16 mouse cellular contexts compared by ENCODE assay signal in the genomic region with DNA sequence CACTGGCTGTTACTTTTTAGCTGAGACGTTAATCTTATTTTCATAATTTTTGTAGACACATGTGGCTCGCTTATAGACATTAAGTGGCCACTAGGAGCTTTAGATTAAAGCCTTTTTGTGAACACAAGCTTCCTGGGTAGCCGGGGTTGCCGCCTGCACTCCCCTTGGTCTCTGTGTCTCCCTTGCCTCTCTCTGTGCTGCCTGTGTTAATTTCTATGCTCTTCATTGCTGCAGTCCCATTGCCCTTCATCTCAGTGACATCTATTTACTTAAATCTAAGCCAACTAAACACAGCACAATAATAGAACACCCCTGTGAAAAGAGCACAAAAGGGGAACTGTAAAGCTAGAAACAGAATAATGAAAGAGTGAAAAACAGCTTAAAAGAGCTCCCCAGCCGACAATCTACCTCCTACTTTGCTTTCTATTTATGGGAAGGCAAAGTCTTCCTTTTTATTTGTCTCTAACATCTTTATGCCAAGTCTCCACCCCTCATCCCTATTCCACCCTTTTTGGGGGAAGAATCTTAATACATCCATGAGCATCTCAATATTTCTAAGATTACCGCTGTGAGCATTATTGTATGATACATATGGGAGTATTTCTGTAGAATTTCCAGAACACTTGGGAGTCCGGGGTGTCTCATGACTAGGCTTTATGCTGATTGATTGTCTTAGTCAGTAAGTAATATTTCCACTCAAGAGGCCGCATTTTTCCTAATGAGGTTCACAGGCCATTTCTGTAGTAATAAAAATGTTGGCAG.
DNase-seq lines count a peak whose midpoint lies in the region; ATAC-seq and TF ChIP-seq lines count a peak whose summit lies in the region.
"Had no signal": no experiment of that assay in that cellular context is flagged by ENCODE, and none has a peak within 500 bp of the region (broad histone marks: within the 10 kb centered on the region; RNA-seq: fewer than 3 reads in every experiment).

No protein-coding gene starts in this region.

- H3K36me3 ChIP-seq in hindbrain, embryonic 12.5 days, result no peaks in the 10 kb centered on the region; the same call in 1 of the 2 replicates
- no peaks in the 10 kb centered on the region for H3K36me3 ChIP-seq in hindbrain, embryonic 11.5 days (ENCODE audit: control insufficient read depth, insufficient read depth, low read length)
- 0 out of 2 replicates have a peak, but pooled peaks cover 3% of the 10 kb centered on the region for H3K36me3 ChIP-seq in neural tube, embryonic 13.5 days
- no peaks in the 10 kb centered on the region; the same call in 1 of the 2 replicates for H3K36me3 ChIP-seq in midbrain, embryonic 14.5 days (ENCODE audit: control insufficient read depth, insufficient read depth, low read length)
- H3K36me3 ChIP-seq in stomach, postnatal 0 days (ENCODE audit: control insufficient read depth, insufficient read depth, low read length), result no peaks in the 10 kb centered on the region
- H3K36me3 ChIP-seq in thymus, adult 2 months (ENCODE audit: control insufficient read depth, insufficient read depth, low read length), result no peaks in the 10 kb centered on the region
- H3K36me3 ChIP-seq: limb, embryonic 12.5 days; liver, embryonic 15.5 days had no signal

- no peaks in the 10 kb centered on the region for H3K9me3 ChIP-seq in hindbrain, embryonic 12.5 days (replicated peaks)
- H3K9me3 ChIP-seq in hindbrain, embryonic 11.5 days (ENCODE audit: control insufficient read depth, low read length), result no peaks in the 10 kb centered on the region
- H3K9me3 ChIP-seq in neural tube, embryonic 13.5 days, result no peaks in the 10 kb centered on the region
- H3K9me3 ChIP-seq in midbrain, embryonic 14.5 days (ENCODE audit: control insufficient read depth, low read length), result no peaks in the 10 kb centered on the region
- H3K9me3 ChIP-seq in stomach, postnatal 0 days (ENCODE audit: control insufficient read depth, low read length), result no peaks in the 10 kb centered on the region
- H3K9me3 ChIP-seq: limb, embryonic 12.5 days; liver, embryonic 15.5 days had no signal

- DNase-seq in hindbrain, embryonic 11.5 days (ENCODE audit: low spot score), result no peak
- no peak for DNase-seq in neural tube, embryonic 10.5 days (ENCODE audit: extremely low spot score, low spot score)
- DNase-seq in midbrain, embryonic 14.5 days, result no peak
- no peak for DNase-seq in stomach, postnatal 0 days (ENCODE audit: low spot score)
- no peak for DNase-seq in thymus, adult 2 months
- DNase-seq: adrenal gland, postnatal 25 days; embryo, embryonic 11 days; gastrocnemius, postnatal 10 days; heart, postnatal 10 days; kidney, adult 9 months; thymus, adult 18-20 months had no signal

- H3K27ac ChIP-seq in hindbrain, embryonic 12.5 days, result peak overlapping the region; percentile 37; the same call in 1 of the 2 replicates
- no peak overlapping the region; the same call in 1 of the 2 replicates for H3K27ac ChIP-seq in hindbrain, embryonic 11.5 days (ENCODE audit: low read depth, low read length)
- H3K27ac ChIP-seq in neural tube, embryonic 13.5 days (replicated peaks), result peak overlapping the region; percentile 65
- peak overlapping the region; percentile 38; the same call in 1 of the 2 replicates for H3K27ac ChIP-seq in midbrain, embryonic 14.5 days (replicated peaks; ENCODE audit: low read depth, low read length)
- no peak overlapping the region for H3K27ac ChIP-seq in stomach, postnatal 0 days (replicated peaks)
- H3K27ac ChIP-seq in thymus, adult 2 months (ENCODE audit: control insufficient read depth, insufficient read depth, low read length), result no peak overlapping the region
- H3K27ac ChIP-seq: limb, embryonic 12.5 days; liver, embryonic 15.5 days had no signal

- no peak for TF ChIP-seq EP300 in stomach, postnatal 0 days (optimal IDR thresholded peaks at IDR 0.05)

- ATAC-seq in hindbrain, embryonic 12.5 days (ENCODE audit: low FRiP score), result no peak
- no peak for ATAC-seq in hindbrain, embryonic 11.5 days (ENCODE audit: low FRiP score)
- ATAC-seq in neural tube, embryonic 13.5 days (ENCODE audit: low read depth), result peak; percentile 71
- ATAC-seq in midbrain, embryonic 14.5 days (ENCODE audit: low FRiP score, low TSS enrichment), result no peak
- no peak for ATAC-seq in stomach, postnatal 0 days (ENCODE audit: low FRiP score, low TSS enrichment)
- ATAC-seq: lung, postnatal 0 days had no signal

- no peak overlapping the region for H3K4me3 ChIP-seq in hindbrain, embryonic 12.5 days
- no peak overlapping the region for H3K4me3 ChIP-seq in hindbrain, embryonic 11.5 days (ENCODE audit: low read depth, low read length)
- no peak overlapping the region for H3K4me3 ChIP-seq in neural tube, embryonic 13.5 days
- H3K4me3 ChIP-seq in midbrain, embryonic 14.5 days (replicated peaks; ENCODE audit: low read depth, low read length), result no peak overlapping the region
- no peak overlapping the region for H3K4me3 ChIP-seq in stomach, postnatal 0 days (ENCODE audit: low read depth, low read length)
- H3K4me3 ChIP-seq in thymus, adult 2 months (ENCODE audit: control insufficient read depth, insufficient read depth, low read length), result no peak overlapping the region
- H3K4me3 ChIP-seq: limb, embryonic 12.5 days; liver, embryonic 15.5 days had no signal

- no peaks in the 10 kb centered on the region for H3K27me3 ChIP-seq in hindbrain, embryonic 12.5 days
- H3K27me3 ChIP-seq in hindbrain, embryonic 11.5 days (ENCODE audit: control insufficient read depth, insufficient read depth, low read length), result no peaks in the 10 kb centered on the region
- H3K27me3 ChIP-seq in neural tube, embryonic 13.5 days, result no peaks in the 10 kb centered on the region
- H3K27me3 ChIP-seq in midbrain, embryonic 14.5 days (ENCODE audit: control insufficient read depth, insufficient read depth, low read length), result no peaks in the 10 kb centered on the region
- no peaks in the 10 kb centered on the region for H3K27me3 ChIP-seq in stomach, postnatal 0 days (ENCODE audit: control insufficient read depth, insufficient read depth, low read length)
- H3K27me3 ChIP-seq in thymus, adult 2 months (ENCODE audit: control insufficient read depth, insufficient read depth, low read length), result no peaks in the 10 kb centered on the region
- H3K27me3 ChIP-seq: limb, embryonic 12.5 days; liver, embryonic 15.5 days had no signal

- H3K9ac ChIP-seq in hindbrain, embryonic 12.5 days, result no peak overlapping the region
- H3K9ac ChIP-seq in hindbrain, embryonic 11.5 days (ENCODE audit: low read depth, low read length), result no peak overlapping the region
- H3K9ac ChIP-seq in neural tube, embryonic 13.5 days, result no peak overlapping the region
- H3K9ac ChIP-seq in midbrain, embryonic 14.5 days (replicated peaks; ENCODE audit: low read length), result no peak overlapping the region
- no peak overlapping the region for H3K9ac ChIP-seq in stomach, postnatal 0 days (ENCODE audit: low read length)
- H3K9ac ChIP-seq: limb, embryonic 12.5 days; liver, embryonic 15.5 days had no signal

- 49% methylated on average over 8 of the region's 8 CpGs for WGBS in hindbrain, embryonic 12.5 days
- WGBS in hindbrain, embryonic 11.5 days, result 61% methylated on average over 8 of the region's 8 CpGs
- 29% methylated on average over 8 of the region's 8 CpGs for WGBS in neural tube, embryonic 13.5 days
- 29% methylated on average over 8 of the region's 8 CpGs for WGBS in midbrain, embryonic 14.5 days
- WGBS in stomach, postnatal 0 days, result 54% methylated on average over 8 of the region's 8 CpGs
- 85% methylated on average over 8 of the region's 8 CpGs for WGBS in thymus, adult 2 months

- TF ChIP-seq CTCF in stomach, postnatal 0 days (IDR thresholded peaks at IDR 0.05; ENCODE audit: low read depth), result no peak
- no peak for TF ChIP-seq CTCF in thymus, adult 2 months (IDR thresholded peaks at IDR 0.05; ENCODE audit: borderline replicate concordance, control insufficient read depth, extremely low read depth, insufficient read depth, low read length, poor library complexity)

- peaks cover 17% of the 10 kb centered on the region for H3K4me1 ChIP-seq in hindbrain, embryonic 12.5 days
- no peaks in the 10 kb centered on the region for H3K4me1 ChIP-seq in hindbrain, embryonic 11.5 days (replicated peaks; ENCODE audit: control insufficient read depth, insufficient read depth, low read length)
- peaks cover 36% of the 10 kb centered on the region for H3K4me1 ChIP-seq in neural tube, embryonic 13.5 days (replicated peaks)
- peaks cover 25% of the 10 kb centered on the region for H3K4me1 ChIP-seq in midbrain, embryonic 14.5 days (ENCODE audit: control insufficient read depth, insufficient read depth, low read length)
- H3K4me1 ChIP-seq in stomach, postnatal 0 days (replicated peaks; ENCODE audit: control insufficient read depth, insufficient read depth), result no peaks in the 10 kb centered on the region
- no peaks in the 10 kb centered on the region for H3K4me1 ChIP-seq in thymus, adult 2 months (replicated peaks; ENCODE audit: control insufficient read depth, insufficient read depth, low read length)
- H3K4me1 ChIP-seq: liver, embryonic 15.5 days had no signal

- H3K4me2 ChIP-seq in hindbrain, embryonic 12.5 days (replicated peaks), result no peak overlapping the region
- no peak overlapping the region for H3K4me2 ChIP-seq in hindbrain, embryonic 11.5 days (replicated peaks; ENCODE audit: low read depth, low read length)
- peak overlapping the region; percentile 4; the same call in 1 of the 2 replicates for H3K4me2 ChIP-seq in neural tube, embryonic 13.5 days
- H3K4me2 ChIP-seq in midbrain, embryonic 14.5 days (ENCODE audit: low read length), result no peak overlapping the region
- no peak overlapping the region for H3K4me2 ChIP-seq in stomach, postnatal 0 days (replicated peaks; ENCODE audit: low read depth)
- H3K4me2 ChIP-seq: limb, embryonic 12.5 days; liver, embryonic 15.5 days had no signal

- no peak for TF ChIP-seq POLR2A in thymus, adult 2 months (IDR thresholded peaks at IDR 0.05; ENCODE audit: control insufficient read depth, extremely low read depth, insufficient read depth, low read length, poor library complexity)

Comparison
In these comparisons a context has a peak if more than half of its experiments do, and no peak if none do; other contexts are left out.
1. H3K27ac ChIP-seq: peak in hindbrain, embryonic 12.5 days (single experiment), neural tube, embryonic 13.5 days (single experiment) and midbrain, embryonic 14.5 days (single experiment); none in hindbrain, embryonic 11.5 days (single experiment), stomach, postnatal 0 days (single experiment) and thymus, adult 2 months (single experiment).